Mouse (Mus musculus) right cerebral cortex, adult 18-20 months (tissue): Measurements from ENCODE around the gene Ndufs4.
"Not testable (repeated sequence)": the region's sequence is repeated elsewhere in the genome, so short reads cannot be mapped to it uniquely, and the experiment has no call there.

Experiments
- DNase-seq: peaks from one replicate; pipeline ENCODE4 v3.0.0; 2022; ENCODE audit warnings: mixed read lengths

Ndufs4 gene

GRCm38 (mm10) chr13:114319835-114320389 is 68.1 kb downstream of the Ndufs4 start:
- DNase-seq = no peak

GRCm38 (mm10) chr13:114319136-114319535 is 68.9 kb downstream of the Ndufs4 start:
- no peak for DNase-seq

GRCm38 (mm10) chr13:114315374-114315773 is 72.7 kb downstream of the Ndufs4 start:
- no peak for DNase-seq

- no peak for DNase-seq
Measured at GRCm38 (mm10) chr13:114314953-114315352, 73.1 kb downstream of the Ndufs4 start.

- DNase-seq = no peak
Measured at GRCm38 (mm10) chr13:114310591-114310990, 77.5 kb downstream of the Ndufs4 start.

GRCm38 (mm10) chr13:114304684-114305083 is 83.4 kb downstream of the Ndufs4 start:
- DNase-seq = peak; percentile 63

- no peak for DNase-seq
Measured at GRCm38 (mm10) chr13:114303466-114304175, 84.4 kb downstream of the Ndufs4 start.

- no peak for DNase-seq
Measured at GRCm38 (mm10) chr13:114297761-114298160, 90.3 kb downstream of the Ndufs4 start.

GRCm38 (mm10) chr13:114296556-114296955 is 91.5 kb downstream of the Ndufs4 start:
- no peak for DNase-seq

- no peak for DNase-seq
Measured at GRCm38 (mm10) chr13:114289411-114289810, 98.6 kb downstream of the Ndufs4 start.

GRCm38 (mm10) chr13:114288511-114288910 is 99.5 kb downstream of the Ndufs4 start:
- no peak for DNase-seq

- DNase-seq = not testable (repeated sequence)
Measured at GRCm38 (mm10) chr13:114278690-114279089, 109.4 kb downstream of the Ndufs4 start.

GRCm38 (mm10) chr13:114277277-114277676 is 110.8 kb downstream of the Ndufs4 start:
- DNase-seq = no peak

GRCm38 (mm10) chr13:114271410-114272105 is 116.5 kb downstream of the Ndufs4 start:
- DNase-seq = no peak

- DNase-seq = no peak
Measured at GRCm38 (mm10) chr13:114267741-114268140, 120.3 kb downstream of the Ndufs4 start.

GRCm38 (mm10) chr13:114260486-114261205 is 127.4 kb downstream of the Ndufs4 start:
- DNase-seq = no peak

GRCm38 (mm10) chr13:114254697-114255096 is 133.4 kb downstream of the Ndufs4 start:
- no peak for DNase-seq
